Mouse (Mus musculus) forebrain, embryonic 16.5 days (tissue): ENCODE data around the gene Wasf2. TPM values are rescaled to one million over a fixed set of nuclear protein-coding genes. Genes with fewer than 3 reads are reported as not detected.
A peak's percentile ranks its signal among the peaks of the same experiment; 100 is the strongest.

Experiments
- ATAC-seq: fragments of 200-750 bp; cut with Nextera tagmentation; 2 replicates; pipeline ENCODE4 v1.8.0; 2017; ENCODE audit warnings: mild to moderate bottlenecking, moderate library complexity
- H3K27ac ChIP-seq: fragments of 300-500 bp; sonication (generic); 2 replicates; pipeline ENCODE4 v1.5.1; 2014; ENCODE audit warnings: low read length, control low read depth
- H3K27me3 ChIP-seq: fragments of 300-500 bp; sonication (generic); replicated peaks from 2 replicates; pipeline ENCODE4 v1.6.1; 2014; ENCODE audit warnings: low read length; ENCODE audit not compliant: control insufficient read depth, insufficient read depth
- H3K36me3 ChIP-seq: fragments of 300-500 bp; sonication (generic); 2 replicates; pipeline ENCODE4 v1.6.1; 2014; ENCODE audit not compliant: control insufficient read depth, insufficient read depth
- H3K4me1 ChIP-seq: fragments of 300-500 bp; sonication (generic); replicated peaks from 2 replicates; pipeline ENCODE4 v1.6.1; 2014; ENCODE audit warnings: low read length; ENCODE audit not compliant: control insufficient read depth, insufficient read depth
- H3K4me2 ChIP-seq: fragments of 300-500 bp; sonication (generic); 2 replicates; pipeline ENCODE4 v1.6.1; 2014; ENCODE audit warnings: mild to moderate bottlenecking, low read length, control low read depth
- H3K4me3 ChIP-seq: fragments of 300-500 bp; sonication (generic); replicated peaks from 2 replicates; pipeline ENCODE4 v1.5.1; 2014; ENCODE audit warnings: mild to moderate bottlenecking, low read length, control low read depth
- H3K9ac ChIP-seq: fragments of 300-500 bp; sonication (generic); replicated peaks from 2 replicates; pipeline ENCODE4 v1.6.1; 2014; ENCODE audit warnings: low read depth, low read length, control low read depth
- H3K9me3 ChIP-seq: fragments of 300-500 bp; sonication (generic); 2 replicates; pipeline ENCODE4 v1.6.1; 2016; ENCODE audit warnings: low read length; ENCODE audit not compliant: control insufficient read depth
- WGBS: fragments of 180-500 bp; shearing (Covaris S2); extraction: QIAGEN DNeasy Blood & Tissue Kit; methylation state at CpG from one replicate; pipeline ENCODE4 v1.1.7; 2014; 5-methylcytosine and 5-hydroxymethylcytosine counted together
- polyA plus RNA-seq: library from polyadenylated mRNA; unstranded; fragments of >200 nt; fragmentation: Nextera tagmentation; extraction: Ambion mirVana; gene quantifications from 2 replicates; pipeline ENCODE4 v1.2.1, GENCODE M21; 2015

Wasf2 gene
- polyA plus RNA-seq, 1 experiment from 2014 or later = 27.0 TPM

DNA sequence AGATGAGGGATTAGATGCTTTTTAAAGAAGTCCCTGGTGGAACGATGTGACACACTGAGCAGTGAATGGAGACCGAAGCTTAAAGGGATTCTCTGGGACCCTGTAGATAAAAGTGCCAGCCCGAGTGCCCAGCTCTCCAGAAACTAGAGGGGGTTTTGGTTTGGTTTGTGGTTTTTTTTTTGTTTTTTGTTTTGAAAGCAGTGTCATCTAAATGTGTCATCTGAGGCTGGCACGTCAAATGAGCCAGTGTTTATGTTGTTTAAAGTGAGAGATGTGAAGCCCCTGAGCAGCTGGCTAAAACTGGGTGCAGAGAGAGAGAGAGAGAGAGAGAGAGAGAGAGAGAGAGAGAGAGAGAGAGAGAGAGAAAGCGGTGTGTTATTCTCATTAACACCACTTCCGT is 31.9 kb downstream of the Wasf2 start:
- no peak overlapping the region for H3K27ac ChIP-seq
- H3K27me3 ChIP-seq = no peaks in the 10 kb centered on the region
- no peaks in the 10 kb centered on the region for H3K36me3 ChIP-seq
- H3K9me3 ChIP-seq = no peaks in the 10 kb centered on the region
- ATAC-seq = no peak
- 55% methylated on average over 6 of the region's 6 CpGs for WGBS
- H3K4me3 ChIP-seq = no peak overlapping the region
- H3K4me2 ChIP-seq = no peak overlapping the region
- H3K4me1 ChIP-seq = peaks cover 23% of the 10 kb centered on the region
- no peak overlapping the region for H3K9ac ChIP-seq

DNA sequence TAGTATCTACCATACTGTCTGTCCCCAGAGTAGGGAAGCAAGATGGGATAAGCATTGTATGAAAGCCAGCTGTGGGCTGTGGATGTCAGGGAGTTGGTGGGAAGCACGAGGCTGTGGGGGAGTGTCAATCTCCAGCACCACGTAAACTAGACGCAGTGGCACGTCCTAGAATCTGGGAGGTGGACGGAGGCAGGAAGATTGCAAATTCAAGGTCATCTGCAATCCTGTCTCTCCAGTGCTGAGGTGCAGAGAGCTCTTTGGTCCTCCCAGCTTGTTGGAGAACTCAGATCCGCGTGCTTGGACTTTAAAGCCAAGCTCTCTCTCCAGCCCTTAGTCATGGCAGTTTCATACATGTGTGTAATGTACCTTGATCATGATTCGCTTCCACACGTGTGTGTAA is 36.5 kb downstream of the Wasf2 start:
- Histone ChIP-seq H3K9ac (no peak overlapping the region), H3K4me2 (no peak overlapping the region), H3K4me3 (no peak overlapping the region), H3K36me3 (no peaks in the 10 kb centered on the region), H3K27ac (no peak overlapping the region), H3K4me1 (peaks cover 12% of the 10 kb centered on the region), H3K27me3 (no peaks in the 10 kb centered on the region), H3K9me3 (no peaks in the 10 kb centered on the region)
- ATAC-seq = no peak
- WGBS = 92% methylated on average over 9 of the region's 9 CpGs

DNA sequence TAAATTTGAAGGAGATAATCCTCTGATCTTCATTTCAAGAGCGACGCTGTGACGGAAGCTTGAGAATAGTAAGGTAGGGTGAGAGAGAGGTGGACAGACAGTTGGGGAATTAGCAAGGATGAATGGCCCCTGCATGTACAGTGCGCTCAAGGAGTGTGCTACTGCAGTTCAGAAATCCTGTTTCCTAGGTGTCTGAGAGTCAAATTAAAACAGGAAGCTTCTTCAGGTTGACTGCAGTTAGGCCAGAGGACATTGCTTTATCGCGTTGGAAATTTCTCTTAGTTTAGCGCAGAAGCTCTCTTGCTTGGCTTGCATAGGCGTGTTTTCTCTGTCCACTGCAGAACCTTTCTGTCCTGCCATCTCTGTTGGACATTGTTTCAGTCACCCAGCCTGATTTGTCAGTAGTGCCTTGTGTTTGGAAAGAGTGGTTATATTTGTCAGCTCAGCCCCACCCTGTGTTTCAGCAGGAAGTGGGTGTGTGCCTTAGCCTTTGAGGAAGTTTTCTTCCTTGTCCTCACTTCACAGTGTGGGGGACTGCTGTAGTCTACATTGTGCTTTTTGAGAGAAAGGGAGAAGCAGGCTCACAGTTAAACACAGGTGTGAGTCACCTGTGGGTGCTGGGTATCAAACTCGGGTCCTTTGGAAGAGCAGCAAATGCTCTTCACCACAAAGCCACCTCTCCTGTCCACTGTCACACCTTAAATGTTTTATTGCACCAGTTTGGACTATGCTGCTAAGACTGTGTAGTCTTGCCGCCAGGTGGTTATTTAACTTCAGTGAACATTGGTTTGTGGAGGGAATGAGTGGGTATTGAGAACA is 39.1 kb downstream of the Wasf2 start:
- Histone ChIP-seq H3K27ac (no peak overlapping the region), H3K9me3 (no peaks in the 10 kb centered on the region), H3K9ac (no peak overlapping the region), H3K27me3 (no peaks in the 10 kb centered on the region), H3K4me1 (peaks cover 9% of the 10 kb centered on the region), H3K4me3 (no peak overlapping the region), H3K36me3 (no peaks in the 10 kb centered on the region), H3K4me2 (no peak overlapping the region)
- ATAC-seq = no peak
- WGBS = 91% methylated on average over 10 of the region's 10 CpGs

DNA sequence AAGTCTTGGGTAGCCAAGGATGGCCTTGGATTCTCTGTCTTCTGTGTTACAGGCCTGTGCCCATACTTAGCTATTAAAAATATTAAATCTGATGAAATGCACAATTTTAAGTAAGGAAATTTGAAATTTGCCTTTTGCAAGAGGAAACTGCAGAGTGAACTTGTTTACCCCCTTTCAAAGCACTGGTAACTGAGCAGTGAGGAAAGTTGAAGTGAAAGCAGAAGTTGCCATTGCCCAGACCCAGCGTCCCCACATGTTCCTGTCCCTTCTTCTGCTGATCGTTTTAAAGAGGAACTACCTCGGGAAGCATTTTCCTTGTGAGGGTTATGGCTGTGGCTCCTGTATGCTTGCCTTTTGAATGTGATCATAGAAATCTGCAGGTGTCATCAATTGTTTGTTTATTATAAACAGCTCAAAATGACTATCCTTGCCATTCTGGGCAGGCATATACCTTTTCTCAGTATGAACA is 39.8 kb downstream of the Wasf2 start:
- 79% methylated on average over 3 of the region's 3 CpGs for WGBS
- Histone ChIP-seq H3K27ac (peak overlapping the region; percentile 15; the same call in 1 of the 2 replicates), H3K9ac (no peak overlapping the region), H3K4me1 (peaks cover 9% of the 10 kb centered on the region), H3K27me3 (no peaks in the 10 kb centered on the region), H3K36me3 (no peaks in the 10 kb centered on the region), H3K4me3 (no peak overlapping the region), H3K4me2 (no peak overlapping the region), H3K9me3 (no peaks in the 10 kb centered on the region)
- no peak for ATAC-seq

DNA sequence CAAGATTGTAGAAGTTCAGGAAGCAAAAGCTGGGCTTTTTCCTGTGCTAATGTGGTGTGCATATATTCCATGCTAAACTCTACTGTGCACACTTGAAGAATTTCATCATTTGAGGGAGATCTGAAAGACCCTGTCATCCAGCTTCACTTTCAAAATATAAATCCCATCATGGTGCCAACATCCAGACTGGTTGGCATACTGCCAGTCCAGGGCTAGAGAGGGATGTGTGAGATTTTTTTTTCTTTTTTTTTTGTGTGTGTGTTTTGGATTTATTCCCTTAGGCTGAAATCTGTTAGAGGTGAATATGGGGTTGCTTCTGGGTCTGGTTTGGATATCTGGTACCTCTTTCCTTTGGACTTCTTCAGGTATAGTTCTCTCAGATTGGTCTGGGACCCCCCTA is 40.3 kb downstream of the Wasf2 start:
- Histone ChIP-seq H3K27ac (peak overlapping the region; percentile 15; the same call in 1 of the 2 replicates), H3K36me3 (no peaks in the 10 kb centered on the region), H3K9ac (no peak overlapping the region), H3K27me3 (no peaks in the 10 kb centered on the region), H3K4me2 (no peak overlapping the region), H3K4me3 (no peak overlapping the region), H3K4me1 (peaks cover 10% of the 10 kb centered on the region), H3K9me3 (no peaks in the 10 kb centered on the region)
- no peak for ATAC-seq

DNA sequence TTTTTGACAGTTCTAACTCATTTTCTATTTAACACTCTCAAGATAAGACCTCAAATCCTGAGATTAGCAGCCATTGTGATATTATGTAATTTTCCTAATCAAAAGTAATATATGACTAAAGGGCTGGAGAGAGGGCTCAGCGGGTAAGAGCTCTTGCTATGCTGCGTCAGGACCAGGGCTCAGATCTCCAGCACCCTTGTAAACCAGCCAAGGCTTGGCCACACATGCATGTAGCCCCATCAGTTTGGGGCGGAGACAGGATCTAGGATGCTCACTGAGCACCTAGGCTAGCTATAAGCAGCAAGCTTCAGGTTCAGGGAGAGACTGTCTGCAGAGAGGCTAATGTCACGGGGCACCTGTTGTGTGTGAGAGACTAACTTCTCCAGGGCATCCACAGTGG is 42.1 kb downstream of the Wasf2 start:
- H3K9me3 ChIP-seq = no peaks in the 10 kb centered on the region
- 88% methylated on average over 4 of the region's 4 CpGs for WGBS
- H3K36me3 ChIP-seq = no peaks in the 10 kb centered on the region
- no peak overlapping the region for H3K9ac ChIP-seq
- no peak overlapping the region for H3K27ac ChIP-seq
- no peaks in the 10 kb centered on the region for H3K27me3 ChIP-seq
- H3K4me2 ChIP-seq = no peak overlapping the region
- ATAC-seq = no peak
- H3K4me1 ChIP-seq = peaks cover 28% of the 10 kb centered on the region
- no peak overlapping the region for H3K4me3 ChIP-seq

DNA sequence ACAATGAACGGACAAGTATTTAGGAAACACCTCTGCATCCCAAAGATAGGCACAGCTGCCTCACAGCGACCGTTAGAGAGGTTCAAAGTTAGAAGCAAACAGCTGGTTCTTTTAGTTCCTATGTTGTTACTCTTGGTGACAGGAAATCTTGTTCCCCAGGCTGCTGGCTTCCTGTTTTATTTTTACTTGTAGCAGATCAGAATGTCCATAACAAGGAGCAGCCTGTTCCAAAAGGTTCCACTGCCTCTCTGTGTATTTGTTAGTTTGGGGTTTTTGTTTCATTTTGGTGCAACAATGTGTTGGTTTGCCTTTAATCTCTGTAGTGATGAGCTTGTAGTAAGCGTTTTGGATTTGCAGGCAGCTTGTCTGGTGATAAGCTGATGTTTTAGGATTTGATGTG is 44.1 kb downstream of the Wasf2 start:
- H3K4me2 ChIP-seq = no peak overlapping the region
- H3K9ac ChIP-seq = no peak overlapping the region
- no peaks in the 10 kb centered on the region for H3K27me3 ChIP-seq
- H3K27ac ChIP-seq = no peak overlapping the region
- H3K9me3 ChIP-seq = no peaks in the 10 kb centered on the region
- peaks cover 30% of the 10 kb centered on the region for H3K4me1 ChIP-seq
- no peak for ATAC-seq
- 84% methylated on average over 4 of the region's 4 CpGs for WGBS
- no peak overlapping the region for H3K4me3 ChIP-seq
- peaks cover 2% of the 10 kb centered on the region; the same call in 1 of the 2 replicates for H3K36me3 ChIP-seq

DNA sequence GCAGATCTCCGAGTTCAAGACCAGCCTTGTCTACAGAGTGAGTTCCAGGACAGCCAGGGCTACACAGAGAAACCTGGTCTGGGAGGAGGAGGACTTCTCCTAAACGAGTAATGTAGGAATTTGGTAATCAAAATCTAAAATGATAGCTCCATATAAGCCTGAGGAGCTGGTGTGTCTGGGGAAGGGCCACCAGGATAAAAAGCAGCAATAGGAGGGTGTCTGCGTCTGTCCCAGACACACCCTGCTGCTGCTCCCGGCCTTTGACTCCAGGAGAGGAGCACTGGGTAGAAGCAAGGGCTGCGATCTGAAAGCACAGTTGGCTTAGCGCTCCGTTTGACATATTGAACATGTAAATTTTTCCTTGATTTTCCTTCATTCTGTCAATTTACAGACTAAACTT is 45.0 kb downstream of the Wasf2 start:
- H3K9ac ChIP-seq = no peak overlapping the region
- peaks cover 2% of the 10 kb centered on the region; the same call in 1 of the 2 replicates for H3K36me3 ChIP-seq
- WGBS = 73% methylated on average over 7 of the region's 7 CpGs
- H3K9me3 ChIP-seq = no peaks in the 10 kb centered on the region
- no peak overlapping the region for H3K27ac ChIP-seq
- ATAC-seq = no peak
- peaks cover 28% of the 10 kb centered on the region for H3K4me1 ChIP-seq
- no peak overlapping the region for H3K4me2 ChIP-seq
- H3K4me3 ChIP-seq = no peak overlapping the region
- H3K27me3 ChIP-seq = no peaks in the 10 kb centered on the region

DNA sequence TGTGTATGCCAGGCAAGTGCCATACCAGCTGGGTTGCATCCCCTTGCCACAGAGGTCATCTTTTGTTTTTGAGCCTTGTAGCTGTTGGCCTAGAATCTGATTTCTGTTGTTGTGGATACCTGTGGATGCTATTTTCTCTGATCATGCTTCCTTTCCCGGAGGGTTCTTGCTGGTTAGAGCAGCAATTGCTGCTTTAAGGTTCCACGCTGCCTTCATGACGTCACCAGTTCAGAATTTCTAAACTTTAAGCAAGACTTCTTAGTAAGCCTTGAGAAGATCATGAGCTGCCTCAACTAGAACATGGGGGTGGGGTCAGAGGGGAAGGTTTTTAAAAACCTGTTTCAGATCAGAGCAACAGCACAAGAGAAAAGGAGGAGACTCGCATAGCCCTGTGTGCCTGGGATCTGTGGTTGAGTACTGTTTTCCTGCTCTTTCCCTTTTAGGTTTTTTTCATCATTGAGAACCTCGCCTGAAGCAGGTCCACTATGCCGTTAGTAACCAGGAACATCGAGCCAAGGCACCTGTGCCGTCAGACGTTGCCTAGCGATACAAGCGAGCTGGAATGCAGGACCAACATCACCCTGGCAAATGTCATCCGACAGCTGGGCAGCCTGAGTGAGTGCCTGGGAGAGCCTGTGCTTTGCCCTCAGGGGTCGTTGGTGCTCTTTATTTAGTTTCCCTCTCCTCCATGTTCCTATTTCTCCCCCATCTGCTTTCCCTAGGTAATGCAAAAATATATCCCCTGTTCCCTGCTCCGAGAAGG is 45.9 kb downstream of the Wasf2 start:
- Histone ChIP-seq H3K4me3 (no peak overlapping the region), H3K4me2 (peak overlapping the region; percentile 13; the same call in 1 of the 2 replicates), H3K27ac (peak overlapping the region; percentile 73), H3K36me3 (peaks cover 2% of the 10 kb centered on the region; the same call in 1 of the 2 replicates), H3K9me3 (no peaks in the 10 kb centered on the region), H3K9ac (no peak overlapping the region), H3K27me3 (no peaks in the 10 kb centered on the region), H3K4me1 (peaks cover 21% of the 10 kb centered on the region)
- 49% methylated on average over 14 of the region's 14 CpGs for WGBS
- peak; percentile 52; the same call in 1 of the 2 replicates for ATAC-seq
